Mouse (Mus musculus): Measurements from ENCODE around the gene Tmem97. TPM values are rescaled to one million over a fixed set of nuclear protein-coding genes. Genes with fewer than 3 reads are reported as not detected.
"Not testable (repeated sequence)": the region's sequence is repeated elsewhere in the genome, so short reads cannot be mapped to it uniquely, and the experiment has no call there.

Tmem97 gene
- total RNA-seq, 2 experiments from 2014 or later, result 19.8 to 20.7 TPM

GRCm38 (mm10) chr11:78556070-78556469 is 5.5 kb upstream of the Tmem97 start:
- intact Hi-C loops (cut with DNase I), result no loop called here
- DNase-seq (ENCODE audit: low spot score in 2 of 2), result no peak

GRCm38 (mm10) chr11:78555623-78556022 is 5.0 kb upstream of the Tmem97 start:
- no peak for DNase-seq (ENCODE audit: low spot score in 2 of 2)
- intact Hi-C loops (cut with DNase I), result no loop called here

- intact Hi-C loops (cut with DNase I), result no loop called here
- DNase-seq (ENCODE audit: low spot score in 2 of 2), result no peak
These were observed 452 bp upstream of the Tmem97 start for GRCm38 (mm10) chr11:78551059-78551398.

- no peak for DNase-seq (ENCODE audit: low spot score in 2 of 2)
- intact Hi-C loops (cut with DNase I), result no loop called here
These were observed 1.0 kb downstream of the Tmem97 start for GRCm38 (mm10) chr11:78549491-78549987.

- intact Hi-C loops (cut with DNase I), result no loop called here
These were observed 2.7 kb downstream of the Tmem97 start for GRCm38 (mm10) chr11:78547718-78548460.

GRCm38 (mm10) chr11:78545181-78545580 is 5.4 kb downstream of the Tmem97 start:
- intact Hi-C loops (cut with DNase I), result no loop called here
- DNase-seq (ENCODE audit: low spot score in 2 of 2), result no peak

More at GRCm38 (mm10) chr11:78547718-78548460, 2.7 kb downstream of the Tmem97 start:
- no peak for DNase-seq (ENCODE audit: low spot score in 2 of 2)

- intact Hi-C loops (cut with DNase I), result no loop called here
These were observed 6.0 kb downstream of the Tmem97 start for GRCm38 (mm10) chr11:78544449-78545111.

GRCm38 (mm10) chr11:78540358-78540757 is 10.2 kb downstream of the Tmem97 start:
- DNase-seq (ENCODE audit: low spot score in 2 of 2), result no peak
- intact Hi-C loops (cut with DNase I), result no loop called here

More at GRCm38 (mm10) chr11:78544449-78545111, 6.0 kb downstream of the Tmem97 start:
- no peak for DNase-seq (ENCODE audit: low spot score in 2 of 2)

- DNase-seq (ENCODE audit: low spot score in 2 of 2), result no peak
- intact Hi-C loops (cut with DNase I), result loop anchor here (1.0 kb wide), 2 partner anchors 14 to 24 kb away; partner anchors contain the start of genes Poldip2, Tmem199 and Tmem97
These were observed 13.9 kb downstream of the Tmem97 start for GRCm38 (mm10) chr11:78536690-78537084.

- intact Hi-C loops (cut with DNase I), result loop anchor here (1.0 kb wide), 2 partner anchors 14 to 24 kb away; partner anchors contain the start of genes Poldip2, Tmem199 and Tmem97
- DNase-seq (ENCODE audit: low spot score in 2 of 2), result peak; percentile 97 to 100
These were observed 14.4 kb downstream of the Tmem97 start, which contains the start of the genes Tnfaip1 and Ift20 for GRCm38 (mm10) chr11:78536080-78536689. Tnfaip1 (minus strand) TSS chr11:78536332. Ift20 (plus strand) TSS chr11:78536361.

GRCm38 (mm10) chr11:78535376-78536079 is 15.0 kb downstream of the Tmem97 start:
- DNase-seq (ENCODE audit: low spot score in 2 of 2), result peak in 1 of 2 experiments; percentile 39
- intact Hi-C loops (cut with DNase I), result loop anchor here (1.0 kb wide), 2 partner anchors 15 to 23 kb away; partner anchors contain the start of genes Poldip2, Tmem199 and Tmem97

GRCm38 (mm10) chr11:78534516-78534915 is 16.1 kb downstream of the Tmem97 start:
- no peak for DNase-seq (ENCODE audit: low spot score in 2 of 2)
- intact Hi-C loops (cut with DNase I), result no loop called here

GRCm38 (mm10) chr11:78531515-78531914 is 19.1 kb downstream of the Tmem97 start:
- intact Hi-C loops (cut with DNase I); DNase-seq (ENCODE audit: low spot score in 2 of 2): not testable (repeated sequence)

GRCm38 (mm10) chr11:78531046-78531445 is 19.5 kb downstream of the Tmem97 start:
- DNase-seq (ENCODE audit: low spot score in 2 of 2), result no peak
- intact Hi-C loops (cut with DNase I), result no loop called here

- DNase-seq (ENCODE audit: low spot score in 2 of 2), result no peak
- intact Hi-C loops (cut with DNase I), result no loop called here
These were observed 20.6 kb downstream of the Tmem97 start for GRCm38 (mm10) chr11:78530001-78530400.

- intact Hi-C loops (cut with DNase I), result no loop called here
- DNase-seq (ENCODE audit: low spot score in 2 of 2), result no peak
These were observed 21.9 kb downstream of the Tmem97 start for GRCm38 (mm10) chr11:78528714-78529113.

- intact Hi-C loops (cut with DNase I), result no loop called here
- DNase-seq (ENCODE audit: low spot score in 2 of 2), result no peak
These were observed 25.7 kb downstream of the Tmem97 start for GRCm38 (mm10) chr11:78524838-78525237.

- intact Hi-C loops (cut with DNase I), result no loop called here
- no peak for DNase-seq (ENCODE audit: low spot score in 2 of 2)
These were observed 27.2 kb downstream of the Tmem97 start for GRCm38 (mm10) chr11:78523241-78523955.

GRCm38 (mm10) chr11:78522481-78522997 is 28.0 kb downstream of the Tmem97 start:
- DNase-seq (ENCODE audit: low spot score in 2 of 2), result peak in 1 of 2 experiments; percentile 36
- intact Hi-C loops (cut with DNase I), result no loop called here

Data from left cerebral cortex, postnatal 25 days (tissue).